Mouse (Mus musculus) central nervous system, embryonic 18 days (tissue): ENCODE results near the gene Map2k6. TPM values are rescaled to one million over a fixed set of nuclear protein-coding genes. Genes with fewer than 3 reads are reported as not detected.

Source experiments
- polyA plus RNA-seq: library from polyadenylated mRNA; depleted of rRNA; stranded (reverse); fragments of >200 nt; gene quantifications from 2 replicates; pipeline ENCODE4 v1.2.3, GENCODE M21; 2012; rRNA removed

Gene Map2k6
- 20.0 and 21.0 TPM in 2 replicates for polyA plus RNA-seq

GRCm38 (mm10) chr11:110398553-110399239, at the start of gene Map2k6:
Gene Map2k6 (plus strand): TSS chr11:110399122.

Other genes starting within 250 kb of the Map2k6 start
- 2.9 and 3.0 TPM in 2 replicates for gene Abca9, start 230.9 kb upstream of the Map2k6 start, polyA plus RNA-seq
- gene Abca6, start 147.3 kb upstream of the Map2k6 start, polyA plus RNA-seq: 0.36 and 0.43 TPM in 2 replicates
- gene Abca5, start 61.4 kb upstream of the Map2k6 start, polyA plus RNA-seq: 8.6 and 9.6 TPM in 2 replicates